Mouse (Mus musculus) midbrain, postnatal 0 days (tissue): ENCODE measurements at regions not wholly inside any gene's neighbourhood (a gene's known extent, or its start where the extent isn't known, plus 50 kb on each side); places are given as distances from the start of the nearest gene placed in this dataset.
A peak's percentile ranks its signal among the peaks of the same experiment; 100 is the strongest.

ENCODE experiments used
- ATAC-seq: fragments of 200-750 bp; cut with Nextera tagmentation; 2 replicates; pipeline ENCODE4 v1.8.0; 2017; ENCODE audit warnings: moderate number of reproducible peaks, mild to moderate bottlenecking, moderate TSS enrichment, moderate library complexity; ENCODE audit not compliant: low FRiP score
- DNase-seq: peaks from one replicate; pipeline ENCODE4 v3.0.0-alpha.2; 2015; ENCODE audit warnings: low spot score
- H3K27ac ChIP-seq: fragments of 300-500 bp; sonication (generic); 2 replicates; pipeline ENCODE4 v1.5.1; 2014; ENCODE audit warnings: low read depth, mild to moderate bottlenecking, low read length, mixed read lengths
- H3K27me3 ChIP-seq: fragments of 300-500 bp; sonication (generic); 2 replicates; pipeline ENCODE4 v1.6.1; 2014; ENCODE audit warnings: low read length, control low read depth, mixed read lengths; ENCODE audit not compliant: insufficient read depth
- H3K36me3 ChIP-seq: fragments of 300-500 bp; sonication (generic); 2 replicates; pipeline ENCODE4 v1.6.1; 2014; ENCODE audit warnings: low read length, control low read depth, mixed read lengths; ENCODE audit not compliant: insufficient read depth
- H3K4me1 ChIP-seq: fragments of 300-500 bp; sonication (generic); 2 replicates; pipeline ENCODE4 v1.6.1; 2014; ENCODE audit warnings: mild to moderate bottlenecking, control low read depth, antibody characterized with exemption, low read length, mixed read lengths; ENCODE audit not compliant: insufficient read depth
- H3K4me2 ChIP-seq: fragments of 300-500 bp; sonication (generic); 2 replicates; pipeline ENCODE4 v1.6.1; 2014; ENCODE audit warnings: low read depth, mild to moderate bottlenecking, low read length, mixed read lengths; ENCODE audit not compliant: poor library complexity, severe bottlenecking
- H3K4me3 ChIP-seq: fragments of 300-500 bp; sonication (generic); 2 replicates; pipeline ENCODE4 v1.5.1; 2014; ENCODE audit warnings: low read depth, mild to moderate bottlenecking, low read length, moderate library complexity
- H3K9ac ChIP-seq: fragments of 300-500 bp; sonication (generic); replicated peaks from 2 replicates; pipeline ENCODE4 v1.6.1; 2014; ENCODE audit warnings: mild to moderate bottlenecking, low read length, moderate library complexity, mixed read lengths; ENCODE audit not compliant: poor library complexity, severe bottlenecking
- H3K9me3 ChIP-seq: fragments of 300-500 bp; sonication (generic); 2 replicates; pipeline ENCODE4 v1.6.1; 2016; ENCODE audit warnings: low read length, control low read depth
- CTCF ChIP-seq: IDR thresholded peaks from 2 replicates; pipeline ENCODE4 v1.5.1; 2016; ENCODE audit warnings: antibody characterized with exemption, mild to moderate bottlenecking
- WGBS: fragments of 180-500 bp; shearing (Covaris S2); extraction: QIAGEN DNeasy Blood & Tissue Kit; methylation state at CpG from one replicate; pipeline ENCODE4 v1.1.7; 2014; 5-methylcytosine and 5-hydroxymethylcytosine counted together

DNA sequence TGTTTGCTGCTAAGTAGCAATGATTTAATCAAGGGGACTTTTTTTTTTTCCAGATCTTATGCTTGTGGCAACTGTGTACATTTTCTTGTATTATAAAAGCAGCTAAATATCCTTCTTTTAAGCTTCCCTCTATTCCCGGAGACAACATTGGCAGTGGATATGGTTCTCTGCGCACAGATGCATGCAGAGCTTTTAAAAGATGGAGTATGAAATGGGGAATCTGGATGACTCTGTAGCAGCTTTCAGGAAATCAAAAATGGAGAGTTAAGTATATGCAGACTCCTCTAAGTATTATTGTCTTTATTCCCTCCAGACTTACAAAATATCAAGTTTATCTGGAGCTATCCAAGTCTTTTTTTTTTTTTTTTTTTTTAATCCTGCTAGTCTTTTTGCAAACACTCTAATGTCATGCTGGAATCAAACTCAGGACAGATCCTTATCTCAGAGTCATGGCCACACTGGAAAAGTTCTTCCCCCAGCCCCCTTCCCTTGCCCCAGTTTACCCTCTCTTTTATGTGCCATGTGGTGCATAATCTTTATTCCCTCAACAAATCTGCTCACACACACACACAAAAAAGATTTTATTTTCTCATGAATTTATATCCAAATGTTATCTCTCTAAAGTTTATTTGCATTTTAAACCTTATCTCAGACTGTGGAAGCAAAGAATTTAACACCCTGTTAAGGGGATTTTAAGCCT lies 1080.3 kb upstream of the Cdh6 start:
- DNase-seq (no peak), ATAC-seq (no peak)
- Histone ChIP-seq H3K36me3 (no peaks in the 10 kb centered on the region), H3K4me1 (no peaks in the 10 kb centered on the region), H3K4me3 (no peak overlapping the region), H3K9ac (no peak overlapping the region), H3K4me2 (no peak overlapping the region), H3K9me3 (no peaks in the 10 kb centered on the region), H3K27ac (no peak overlapping the region), H3K27me3 (no peaks in the 10 kb centered on the region)
- WGBS = 91% methylated on average over 2 of the region's 2 CpGs
- no peak for TF ChIP-seq CTCF

- Histone ChIP-seq H3K4me2 (no peak overlapping the region), H3K27ac (no peak overlapping the region), H3K36me3 (no peaks in the 10 kb centered on the region), H3K9ac (no peak overlapping the region), H3K27me3 (no peaks in the 10 kb centered on the region), H3K4me1 (no peaks in the 10 kb centered on the region), H3K4me3 (no peak overlapping the region), H3K9me3 (no peaks in the 10 kb centered on the region)
- 71% methylated on average over 2 of the region's 2 CpGs for WGBS
- no peak for TF ChIP-seq CTCF
- DNase-seq (no peak), ATAC-seq (no peak)
Measured at GRCm38 (mm10) chr15:14251773-14252172, 1078.3 kb upstream of the Cdh6 start.

- Histone ChIP-seq H3K27me3 (no peaks in the 10 kb centered on the region), H3K4me3 (no peak overlapping the region), H3K27ac (no peak overlapping the region), H3K4me2 (no peak overlapping the region), H3K9ac (no peak overlapping the region), H3K9me3 (no peaks in the 10 kb centered on the region), H3K36me3 (no peaks in the 10 kb centered on the region), H3K4me1 (no peaks in the 10 kb centered on the region)
- WGBS = 88% methylated on average over 8 of the region's 8 CpGs
- no peak for TF ChIP-seq CTCF
- no peak for ATAC-seq
- DNase-seq = no peak
Measured at GRCm38 (mm10) chr15:14215236-14215635, 1041.8 kb upstream of the Cdh6 start.

DNA sequence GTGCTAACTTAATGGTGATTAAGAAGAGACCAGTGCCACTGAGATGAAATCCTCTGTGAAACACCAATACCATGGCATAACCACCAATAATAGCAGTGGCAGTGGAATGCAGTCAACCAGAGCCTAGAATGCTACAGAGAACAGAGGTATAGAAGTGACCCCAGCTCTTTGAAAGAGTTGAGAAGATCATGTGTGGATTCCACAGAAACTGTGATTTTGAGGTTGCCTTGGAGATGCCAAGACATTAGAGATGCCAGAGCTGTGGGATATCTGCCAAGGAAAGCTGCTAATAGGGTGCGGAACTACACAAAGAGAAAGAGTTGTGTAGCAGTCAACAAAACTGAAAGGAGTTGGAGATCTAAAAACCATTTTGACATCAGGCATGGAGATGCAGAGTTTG lies 1041.3 kb upstream of the Cdh6 start:
- H3K36me3 ChIP-seq = no peaks in the 10 kb centered on the region
- DNase-seq (peak; percentile 39), ATAC-seq (no peak; the same call in 1 of the 2 replicates)
- H3K4me1 ChIP-seq = no peaks in the 10 kb centered on the region
- no peak overlapping the region for H3K9ac ChIP-seq
- no peaks in the 10 kb centered on the region for H3K9me3 ChIP-seq
- H3K4me2 ChIP-seq = no peak overlapping the region
- H3K27ac ChIP-seq = no peak overlapping the region
- 67% methylated on average over 1 of the region's 1 CpGs for WGBS
- no peaks in the 10 kb centered on the region for H3K27me3 ChIP-seq
- no peak overlapping the region for H3K4me3 ChIP-seq
- TF ChIP-seq CTCF = no peak

GRCm38 (mm10) chr15:14177523-14177922 lies 1004.0 kb upstream of the Cdh6 start:
- 87% methylated on average over 2 of the region's 2 CpGs for WGBS
- TF ChIP-seq CTCF = no peak

DNA sequence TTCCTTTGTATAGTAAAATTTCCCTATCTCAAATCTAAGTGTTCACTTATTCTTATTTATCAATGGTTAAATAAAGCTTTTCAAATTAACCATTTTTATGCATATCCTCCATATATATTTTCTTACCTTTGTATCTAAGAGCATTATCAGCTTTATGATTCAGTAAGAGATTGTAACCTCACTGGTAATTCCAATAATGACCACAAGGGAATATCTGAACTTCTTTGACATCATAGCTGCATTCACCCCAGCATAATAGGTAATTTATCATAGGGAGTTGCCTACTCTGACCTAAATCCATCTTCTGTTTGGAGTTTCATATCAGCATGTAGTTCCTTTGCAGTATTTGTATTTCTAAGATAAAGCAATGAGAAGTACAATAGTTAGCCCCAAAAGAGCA lies 963.9 kb upstream of the Cdh6 start:
- Histone ChIP-seq H3K4me1 (no peaks in the 10 kb centered on the region), H3K27ac (no peak overlapping the region), H3K9me3 (no peaks in the 10 kb centered on the region), H3K36me3 (no peaks in the 10 kb centered on the region), H3K4me3 (no peak overlapping the region), H3K9ac (no peak overlapping the region), H3K4me2 (no peak overlapping the region), H3K27me3 (no peaks in the 10 kb centered on the region)
- TF ChIP-seq CTCF = no peak
- DNase-seq (no peak), ATAC-seq (no peak)

More at GRCm38 (mm10) chr15:14177523-14177922, 1004.0 kb upstream of the Cdh6 start:
- no peak for ATAC-seq
- Histone ChIP-seq H3K9ac (no peak overlapping the region), H3K36me3 (no peaks in the 10 kb centered on the region), H3K9me3 (no peaks in the 10 kb centered on the region), H3K4me2 (no peak overlapping the region), H3K4me3 (no peak overlapping the region), H3K4me1 (no peaks in the 10 kb centered on the region), H3K27me3 (no peaks in the 10 kb centered on the region), H3K27ac (no peak overlapping the region)
- no peak for DNase-seq
